Mouse (Mus musculus) brain, adult 2 months (tissue): Measurements from ENCODE around the gene Pdhx.

ENCODE experiments used
- DNase-seq: peaks from one replicate; pipeline ENCODE4 v3.0.0; 2011; ENCODE audit warnings: low read depth, low spot score

Gene Pdhx

GRCm38 (mm10) chr2:102990301-102990702 is 83.0 kb downstream of the Pdhx start:
- peak; percentile 73 for DNase-seq

- DNase-seq: no peak
Observed at GRCm38 (mm10) chr2:102989446-102989845, 83.9 kb downstream of the Pdhx start.

GRCm38 (mm10) chr2:102987708-102988010 is 85.7 kb downstream of the Pdhx start:
- no peak for DNase-seq

GRCm38 (mm10) chr2:102986964-102987707 is 86.2 kb downstream of the Pdhx start:
- no peak for DNase-seq

GRCm38 (mm10) chr2:102986424-102986823 is 86.9 kb downstream of the Pdhx start:
- DNase-seq: no peak

DNA sequence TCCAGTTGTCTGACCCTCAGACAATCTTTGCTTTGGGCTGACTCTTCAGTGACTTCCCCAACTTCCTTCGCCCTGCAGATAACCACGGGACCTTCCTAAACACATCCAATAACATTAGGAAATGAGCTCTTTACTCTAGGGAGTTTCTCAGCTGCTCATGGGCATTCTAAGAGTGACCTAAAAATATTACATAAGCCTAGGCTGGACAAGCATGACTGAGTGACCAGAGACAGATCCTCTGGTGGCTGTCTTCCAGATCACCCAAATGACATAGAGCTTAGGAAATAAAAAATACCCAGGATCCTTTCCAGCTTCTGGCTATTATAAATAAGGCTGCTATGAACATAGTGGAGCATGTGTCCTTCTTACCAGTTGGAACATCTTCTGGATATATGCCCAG is 90.5 kb downstream of the Pdhx start:
- no peak for DNase-seq

GRCm38 (mm10) chr2:102981446-102982314 is 91.6 kb downstream of the Pdhx start:
- DNase-seq: no peak

DNA sequence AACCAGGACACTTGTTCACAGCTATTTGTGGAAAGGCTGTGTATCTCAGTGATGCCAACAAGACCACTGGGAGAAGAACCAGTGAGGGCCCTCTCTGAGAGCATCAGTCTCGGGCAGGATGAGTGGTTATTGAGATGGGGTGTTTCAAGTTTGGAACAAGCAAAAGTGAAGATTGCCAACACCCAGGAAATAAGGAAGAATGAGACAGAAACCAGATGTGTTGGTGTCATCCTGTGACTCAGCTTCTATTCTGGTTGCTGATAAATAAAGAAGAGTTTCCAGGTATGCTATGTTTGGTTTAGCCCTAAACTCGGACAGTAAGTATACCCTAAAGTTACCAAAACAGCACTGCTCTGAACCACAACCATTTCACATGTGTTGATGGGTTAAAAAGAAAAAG is 92.4 kb downstream of the Pdhx start:
- no peak for DNase-seq

- DNase-seq: no peak
Observed at GRCm38 (mm10) chr2:102979519-102979918, 93.8 kb downstream of the Pdhx start.

- DNase-seq: no peak
Observed at GRCm38 (mm10) chr2:102979112-102979511, 94.2 kb downstream of the Pdhx start.

GRCm38 (mm10) chr2:102975358-102975945 is 97.9 kb downstream of the Pdhx start:
- DNase-seq: no peak

GRCm38 (mm10) chr2:102973115-102973514 is 100.2 kb downstream of the Pdhx start:
- DNase-seq: no peak

GRCm38 (mm10) chr2:102972575-102972974 is 100.7 kb downstream of the Pdhx start:
- DNase-seq: no peak

- DNase-seq: no peak
Observed at GRCm38 (mm10) chr2:102971951-102972350, 101.4 kb downstream of the Pdhx start.
